Mouse (Mus musculus) forebrain, embryonic 13.5 days (tissue): ENCODE results near the gene Arrb1. TPM values are rescaled to one million over a fixed set of nuclear protein-coding genes. Genes with fewer than 3 reads are reported as not detected.
A peak's percentile ranks its signal among the peaks of the same experiment; 100 is the strongest.

Experiments
- ATAC-seq: fragments of 200-750 bp; cut with Nextera tagmentation; 2 replicates; pipeline ENCODE4 v1.8.0; 2017
- H3K27ac ChIP-seq: fragments of 300-500 bp; sonication (generic); 2 replicates; pipeline ENCODE4 v1.5.1; 2015; ENCODE audit warnings: inconsistent platforms, mild to moderate bottlenecking, moderate library complexity
- H3K27me3 ChIP-seq: fragments of 300-500 bp; sonication (generic); 2 replicates; pipeline ENCODE4 v1.6.1; 2015; ENCODE audit warnings: mild to moderate bottlenecking, inconsistent platforms
- H3K36me3 ChIP-seq: fragments of 300-500 bp; sonication (generic); 2 replicates; pipeline ENCODE4 v1.6.1; 2015; ENCODE audit warnings: mild to moderate bottlenecking, inconsistent platforms; ENCODE audit not compliant: poor library complexity, severe bottlenecking
- H3K4me1 ChIP-seq: fragments of 300-500 bp; sonication (generic); 2 replicates; pipeline ENCODE4 v1.6.1; 2015; ENCODE audit warnings: inconsistent platforms
- H3K4me2 ChIP-seq: fragments of 300-500 bp; sonication (generic); 2 replicates; pipeline ENCODE4 v1.6.1; 2015; ENCODE audit warnings: inconsistent platforms, mild to moderate bottlenecking, moderate library complexity
- H3K4me3 ChIP-seq: fragments of 300-500 bp; sonication (generic); 2 replicates; pipeline ENCODE4 v1.5.1; 2015; ENCODE audit warnings: mild to moderate bottlenecking, inconsistent platforms
- H3K9ac ChIP-seq: fragments of 300-500 bp; sonication (generic); 2 replicates; pipeline ENCODE4 v1.6.1; 2015; ENCODE audit warnings: mild to moderate bottlenecking, inconsistent platforms
- H3K9me3 ChIP-seq: fragments of 300-500 bp; sonication (generic); replicated peaks from 2 replicates; pipeline ENCODE4 v1.6.1; 2016; ENCODE audit warnings: inconsistent platforms
- WGBS: fragments of 180-500 bp; shearing (Covaris S2); methylation state at CpG from one replicate; pipeline ENCODE4 v1.1.7; 2015; 5-methylcytosine and 5-hydroxymethylcytosine counted together
- polyA plus RNA-seq: library from polyadenylated mRNA; unstranded; fragments of >200 nt; fragmentation: Nextera tagmentation; extraction: Ambion mirVana; gene quantifications from 2 replicates; pipeline ENCODE4 v1.2.1, GENCODE M21; 2015

Gene Arrb1
- polyA plus RNA-seq, 1 experiment from 2014 or later = 7.4 TPM

- Histone ChIP-seq H3K4me3 (no peak overlapping the region), H3K4me1 (no peaks in the 10 kb centered on the region), H3K27ac (no peak overlapping the region), H3K36me3 (no peaks in the 10 kb centered on the region), H3K9ac (no peak overlapping the region), H3K4me2 (no peak overlapping the region), H3K9me3 (no peaks in the 10 kb centered on the region), H3K27me3 (no peaks in the 10 kb centered on the region)
- ATAC-seq = no peak
- WGBS = 92% methylated on average over 8 of the region's 8 CpGs
These were observed 12.1 kb upstream of the Arrb1 start for GRCm38 (mm10) chr7:99523121-99523520.

GRCm38 (mm10) chr7:99523837-99524236 is 11.4 kb upstream of the Arrb1 start:
- H3K4me1 ChIP-seq = no peaks in the 10 kb centered on the region
- no peak overlapping the region for H3K4me3 ChIP-seq
- H3K36me3 ChIP-seq = no peaks in the 10 kb centered on the region
- H3K9ac ChIP-seq = no peak overlapping the region
- WGBS = 85% methylated on average over 1 of the region's 1 CpGs
- no peak overlapping the region for H3K27ac ChIP-seq
- no peak for ATAC-seq
- H3K9me3 ChIP-seq = no peaks in the 10 kb centered on the region
- no peaks in the 10 kb centered on the region for H3K27me3 ChIP-seq
- no peak overlapping the region for H3K4me2 ChIP-seq

GRCm38 (mm10) chr7:99528547-99528946 is 6.7 kb upstream of the Arrb1 start:
- no peak overlapping the region for H3K4me3 ChIP-seq
- ATAC-seq = no peak
- H3K9me3 ChIP-seq = no peaks in the 10 kb centered on the region
- no peak overlapping the region for H3K9ac ChIP-seq
- H3K4me2 ChIP-seq = no peak overlapping the region
- H3K36me3 ChIP-seq = no peaks in the 10 kb centered on the region
- no peak overlapping the region for H3K27ac ChIP-seq
- WGBS = 67% methylated on average over 2 of the region's 2 CpGs
- H3K27me3 ChIP-seq = no peaks in the 10 kb centered on the region
- no peaks in the 10 kb centered on the region for H3K4me1 ChIP-seq

- H3K27me3 ChIP-seq = no peaks in the 10 kb centered on the region
- peaks cover 5% of the 10 kb centered on the region for H3K4me1 ChIP-seq
- no peaks in the 10 kb centered on the region for H3K9me3 ChIP-seq
- no peak overlapping the region for H3K27ac ChIP-seq
- no peak overlapping the region for H3K4me2 ChIP-seq
- no peak for ATAC-seq
- H3K9ac ChIP-seq = no peak overlapping the region
- 47% methylated on average over 5 of the region's 5 CpGs for WGBS
- H3K36me3 ChIP-seq = no peaks in the 10 kb centered on the region
- H3K4me3 ChIP-seq = no peak overlapping the region
These were observed 5.9 kb upstream of the Arrb1 start for GRCm38 (mm10) chr7:99529410-99529809.

- H3K9ac ChIP-seq = no peak overlapping the region
- H3K4me1 ChIP-seq = peaks cover 18% of the 10 kb centered on the region
- no peak overlapping the region for H3K27ac ChIP-seq
- no peak overlapping the region for H3K4me3 ChIP-seq
- H3K27me3 ChIP-seq = no peaks in the 10 kb centered on the region
- no peak for ATAC-seq
- no peaks in the 10 kb centered on the region for H3K9me3 ChIP-seq
- no peak overlapping the region for H3K4me2 ChIP-seq
- H3K36me3 ChIP-seq = no peaks in the 10 kb centered on the region
- 90% methylated on average over 3 of the region's 3 CpGs for whole genome bisulfite sequencing
These were observed 3.8 kb upstream of the Arrb1 start for GRCm38 (mm10) chr7:99531408-99531970.

GRCm38 (mm10) chr7:99532526-99532925 is 2.7 kb upstream of the Arrb1 start:
- Histone ChIP-seq H3K4me2 (no peak overlapping the region), H3K27me3 (no peaks in the 10 kb centered on the region), H3K4me3 (no peak overlapping the region), H3K27ac (no peak overlapping the region), H3K36me3 (no peaks in the 10 kb centered on the region), H3K9me3 (no peaks in the 10 kb centered on the region), H3K9ac (no peak overlapping the region), H3K4me1 (peaks cover 28% of the 10 kb centered on the region)
- no peak for ATAC-seq
- 83% methylated on average over 4 of the region's 4 CpGs for WGBS

- H3K9me3 ChIP-seq = no peaks in the 10 kb centered on the region
- 87% methylated on average over 7 of the region's 7 CpGs for WGBS
- no peaks in the 10 kb centered on the region for H3K36me3 ChIP-seq
- H3K27ac ChIP-seq = no peak overlapping the region
- H3K4me2 ChIP-seq = no peak overlapping the region
- ATAC-seq = no peak
- H3K4me3 ChIP-seq = no peak overlapping the region
- peaks cover 37% of the 10 kb centered on the region for H3K4me1 ChIP-seq
- no peak overlapping the region for H3K9ac ChIP-seq
- H3K27me3 ChIP-seq = no peaks in the 10 kb centered on the region
These were observed 1.7 kb upstream of the Arrb1 start for GRCm38 (mm10) chr7:99533600-99533999.

- peaks cover 46% of the 10 kb centered on the region for H3K4me1 ChIP-seq
- no peaks in the 10 kb centered on the region for H3K9me3 ChIP-seq
- 32% methylated on average over 5 of the region's 5 CpGs for WGBS
- no peaks in the 10 kb centered on the region for H3K36me3 ChIP-seq
- H3K4me2 ChIP-seq = peak overlapping the region; percentile 87
- H3K27me3 ChIP-seq = no peaks in the 10 kb centered on the region
- ATAC-seq = no peak
- H3K4me3 ChIP-seq = peak overlapping the region; percentile 71
- H3K27ac ChIP-seq = peak overlapping the region; percentile 86
- H3K9ac ChIP-seq = peak overlapping the region; percentile 89
These were observed 765 bp upstream of the Arrb1 start for GRCm38 (mm10) chr7:99534501-99534900.

GRCm38 (mm10) chr7:99535741-99536501 is 655 bp downstream of the Arrb1 start:
- H3K4me1 ChIP-seq = peaks cover 57% of the 10 kb centered on the region
- ATAC-seq = peak; percentile 54
- 11% methylated on average over 46 of the region's 46 CpGs for WGBS

GRCm38 (mm10) chr7:99537183-99537756 is 2.0 kb downstream of the Arrb1 start:
- H3K4me1 ChIP-seq = peaks cover 57% of the 10 kb centered on the region
- WGBS = 36% methylated on average over 5 of the region's 5 CpGs
- ATAC-seq = no peak
- H3K27ac ChIP-seq = no peak overlapping the region
- peak overlapping the region; percentile 71 for H3K4me3 ChIP-seq
- H3K27me3 ChIP-seq = no peaks in the 10 kb centered on the region
- peak overlapping the region; percentile 47 for H3K9ac ChIP-seq
- H3K4me2 ChIP-seq = peak overlapping the region; percentile 87
- no peaks in the 10 kb centered on the region for H3K36me3 ChIP-seq
- H3K9me3 ChIP-seq = no peaks in the 10 kb centered on the region

More at GRCm38 (mm10) chr7:99535741-99536501, 655 bp downstream of the Arrb1 start:
- Histone ChIP-seq H3K27ac (peak overlapping the region; percentile 86), H3K4me2 (peak overlapping the region; percentile 87), H3K9ac (peak overlapping the region; percentile 89), H3K9me3 (no peaks in the 10 kb centered on the region), H3K36me3 (no peaks in the 10 kb centered on the region), H3K27me3 (no peaks in the 10 kb centered on the region), H3K4me3 (peak overlapping the region; percentile 71)

- ATAC-seq = no peak
- H3K27me3 ChIP-seq = no peaks in the 10 kb centered on the region
- no peak overlapping the region for H3K4me3 ChIP-seq
- no peaks in the 10 kb centered on the region for H3K36me3 ChIP-seq
- peak overlapping the region; percentile 87 for H3K4me2 ChIP-seq
- peaks cover 57% of the 10 kb centered on the region for H3K4me1 ChIP-seq
- 68% methylated on average over 4 of the region's 4 CpGs for WGBS
- H3K9me3 ChIP-seq = no peaks in the 10 kb centered on the region
- no peak overlapping the region; the same call in 1 of the 2 replicates for H3K9ac ChIP-seq
- no peak overlapping the region for H3K27ac ChIP-seq
These were observed 3.2 kb downstream of the Arrb1 start for GRCm38 (mm10) chr7:99538421-99538820.

GRCm38 (mm10) chr7:99539201-99539891 is 4.1 kb downstream of the Arrb1 start:
- Histone ChIP-seq H3K9me3 (no peaks in the 10 kb centered on the region), H3K27me3 (no peaks in the 10 kb centered on the region), H3K27ac (no peak overlapping the region), H3K4me1 (peaks cover 55% of the 10 kb centered on the region), H3K4me2 (peak overlapping the region; percentile 32), H3K4me3 (no peak overlapping the region), H3K9ac (no peak overlapping the region), H3K36me3 (no peaks in the 10 kb centered on the region)
- ATAC-seq = no peak
- WGBS = 16% methylated on average over 6 of the region's 8 CpGs
